Mouse (Mus musculus) E14TG2a.4 (cell line): Measurements from ENCODE around the gene Arhgap23.

Experiments
- CTCF ChIP-seq: conservative IDR thresholded peaks from 2 replicates; pipeline ENCODE4 v1.5.1; 2014; ENCODE audit warnings: low read length
- NANOG ChIP-seq: IDR thresholded peaks from 2 replicates; pipeline ENCODE4 v1.6.1; 2014; ENCODE audit warnings: borderline replicate concordance, low read length, mixed read lengths
- POU5F1 ChIP-seq: IDR thresholded peaks from 2 replicates; pipeline ENCODE4 v1.6.1; 2014; ENCODE audit warnings: low read length, borderline replicate concordance

DNA sequence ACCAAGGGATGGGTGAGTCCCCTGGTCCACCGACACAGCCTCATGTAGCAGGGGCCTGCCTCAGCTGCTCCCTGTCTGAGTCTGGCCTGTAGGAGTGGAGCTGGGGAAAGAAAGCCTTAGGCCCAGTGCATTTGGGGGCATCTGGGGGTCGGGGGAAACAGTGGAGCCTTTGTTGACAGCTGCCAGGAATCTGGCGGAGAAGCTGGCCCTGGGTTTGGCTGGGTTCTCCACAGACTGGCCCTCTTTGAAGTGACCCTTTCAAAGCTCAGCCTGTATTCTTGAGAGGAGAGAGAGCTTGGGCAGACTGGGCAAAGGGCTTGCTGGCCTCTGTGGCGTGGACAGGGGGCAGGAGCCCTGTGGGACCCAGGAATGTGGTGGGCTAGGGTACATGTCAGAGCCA, 7.2 kb downstream of the Arhgap23 start:
- TF ChIP-seq CTCF (no peak), NANOG (no peak), POU5F1 (no peak)
